Mouse (Mus musculus) ES-CJ7 (cell line): ENCODE data around the gene Pgr15l.

Experiments
- DNase-seq: peaks from one replicate; pipeline ENCODE4 v3.0.0; 2011; ENCODE audit warnings: low read depth, low spot score

Pgr15l gene

GRCm38 (mm10) chrX:97072369-97072768 is at the start of gene Pgr15l:
Pgr15l (plus strand) TSS chrX:97072596.
- peak; percentile 41 for DNase-seq

GRCm38 (mm10) chrX:97027540-97027939 is 44.9 kb upstream of the Pgr15l start:
- DNase-seq = no peak

- DNase-seq = peak; percentile 38
These were observed 2.6 kb upstream of the Pgr15l start for GRCm38 (mm10) chrX:97069816-97070215.
